Mouse (Mus musculus) adrenal gland, postnatal 14 days (tissue): ENCODE data around the gene Prkd2. TPM values are rescaled to one million over a fixed set of nuclear protein-coding genes. Genes with fewer than 3 reads are reported as not detected.

ENCODE experiments used
- DNase-seq: peaks from one replicate; pipeline ENCODE4 v3.0.0; 2021; ENCODE audit warnings: mixed read lengths
- total RNA-seq: library from RNA; stranded (reverse); gene quantifications from 2 replicates; pipeline ENCODE4 v1.2.3, GENCODE M21; 2021

The Prkd2 gene
- total RNA-seq, 1 experiment from 2014 or later, result 25.0 TPM

DNA sequence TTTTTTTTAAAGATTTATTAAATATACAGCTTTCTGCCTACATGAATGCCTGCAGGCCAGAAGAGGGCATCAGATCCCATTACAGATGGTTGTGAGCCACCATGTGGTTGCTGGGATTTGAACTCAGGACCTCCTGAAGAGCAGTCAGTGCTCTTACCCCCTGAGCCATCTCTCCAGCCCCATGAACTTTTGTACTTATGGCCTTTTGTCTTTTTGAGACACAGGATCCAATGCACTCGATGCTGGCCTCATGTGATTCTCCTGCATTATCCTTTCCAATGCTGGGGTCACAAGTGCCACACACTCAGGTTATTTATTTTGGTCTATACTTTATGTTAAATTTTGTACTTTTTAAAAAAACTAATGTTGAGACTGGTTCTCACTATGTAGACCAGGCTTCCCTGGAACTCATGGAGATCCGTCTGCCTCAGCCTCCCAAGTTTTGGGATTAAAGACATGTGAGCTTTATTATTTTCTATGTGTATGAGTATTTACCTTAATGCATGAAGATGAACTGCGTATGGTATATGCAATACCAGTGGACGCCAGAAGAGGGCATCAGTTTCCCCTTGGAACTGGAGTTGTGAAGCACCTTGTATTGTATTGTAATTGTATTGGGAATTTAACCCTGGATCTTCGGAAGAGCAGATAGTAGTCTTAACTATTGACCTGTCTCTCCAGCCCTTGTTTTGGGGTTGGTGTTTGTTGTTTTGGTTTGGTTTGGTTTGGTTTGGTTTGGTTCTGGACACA, 17.4 kb downstream of the Prkd2 start:
- peak; percentile 57 for DNase-seq

DNA sequence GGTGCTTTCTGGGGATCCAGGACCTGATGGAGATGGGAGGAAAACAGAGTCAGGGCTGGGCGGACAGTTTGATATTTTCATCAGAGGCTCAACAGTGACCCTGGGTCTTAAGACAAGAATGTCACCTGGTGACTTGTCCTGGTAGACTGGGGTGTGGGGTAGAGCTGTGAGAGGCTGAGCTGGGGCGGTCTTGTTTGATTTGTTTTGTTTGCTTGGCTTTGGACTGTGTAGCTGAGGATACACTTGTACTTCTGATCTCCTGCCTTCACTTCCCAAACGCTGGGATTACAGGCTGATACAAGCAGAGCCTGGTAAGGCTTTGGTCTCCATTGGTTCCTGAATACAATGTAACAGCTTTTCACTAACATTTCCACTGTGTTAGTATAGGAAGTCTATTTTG, 24.8 kb downstream of the Prkd2 start:
- no peak for DNase-seq

DNA sequence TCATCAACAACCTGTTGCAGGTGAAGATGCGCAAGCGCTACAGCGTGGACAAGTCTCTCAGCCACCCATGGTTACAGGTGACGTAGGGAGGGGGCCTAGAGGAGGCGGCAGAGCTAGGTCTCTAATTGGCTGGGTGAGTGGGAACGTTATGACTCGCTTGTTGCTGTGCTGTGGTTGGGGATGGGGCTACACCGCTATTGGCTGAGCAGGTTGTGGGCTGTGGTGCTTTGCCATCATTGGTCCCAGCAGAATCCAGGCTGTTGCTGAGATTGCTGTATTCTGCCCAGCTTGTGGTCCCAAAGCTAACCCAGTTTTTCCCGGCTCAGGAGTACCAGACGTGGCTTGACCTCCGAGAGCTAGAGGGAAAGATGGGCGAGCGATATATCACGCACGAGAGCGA, 26.8 kb downstream of the Prkd2 start:
- DNase-seq, result peak; percentile 80

DNA sequence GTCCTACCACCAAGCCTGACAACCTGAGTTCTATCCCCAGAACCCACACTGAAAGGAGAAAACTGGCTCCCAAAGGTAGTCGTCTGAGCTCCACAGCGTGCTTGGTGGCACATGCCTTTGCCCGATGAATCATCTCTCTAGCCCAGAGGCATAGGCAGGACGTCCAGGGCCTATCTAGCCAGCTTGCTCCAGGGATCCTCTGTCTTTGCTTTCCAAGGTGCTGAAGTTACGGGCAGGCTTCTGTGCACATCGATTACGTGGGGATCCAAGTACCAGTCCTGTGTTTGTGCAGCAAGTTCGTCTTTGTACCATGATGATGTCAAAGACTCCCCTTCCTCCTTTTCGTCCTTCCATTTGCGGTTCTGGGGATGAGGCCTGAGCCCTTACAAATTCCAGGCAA, 28.9 kb downstream of the Prkd2 start:
- no peak for DNase-seq

DNA sequence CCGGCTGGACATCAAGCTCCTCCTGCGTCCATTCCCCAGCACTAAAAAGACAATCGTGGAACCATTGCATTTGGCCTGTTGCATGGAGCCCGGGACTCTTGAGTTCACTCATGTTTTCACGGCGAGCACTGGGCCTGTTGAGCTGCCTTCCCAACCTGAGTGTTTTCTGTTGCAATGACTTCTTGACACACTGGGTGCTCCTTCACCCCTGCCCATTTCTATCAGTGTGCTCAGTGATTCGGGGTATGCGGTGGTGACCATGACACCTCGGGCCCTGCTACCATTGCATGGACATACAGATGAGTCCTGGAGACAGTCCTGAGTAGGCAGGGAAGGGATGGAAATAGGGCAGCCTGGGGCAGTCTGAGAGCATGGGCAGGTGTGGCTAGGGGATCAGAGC, 29.8 kb downstream of the Prkd2 start:
- no peak for DNase-seq

DNA sequence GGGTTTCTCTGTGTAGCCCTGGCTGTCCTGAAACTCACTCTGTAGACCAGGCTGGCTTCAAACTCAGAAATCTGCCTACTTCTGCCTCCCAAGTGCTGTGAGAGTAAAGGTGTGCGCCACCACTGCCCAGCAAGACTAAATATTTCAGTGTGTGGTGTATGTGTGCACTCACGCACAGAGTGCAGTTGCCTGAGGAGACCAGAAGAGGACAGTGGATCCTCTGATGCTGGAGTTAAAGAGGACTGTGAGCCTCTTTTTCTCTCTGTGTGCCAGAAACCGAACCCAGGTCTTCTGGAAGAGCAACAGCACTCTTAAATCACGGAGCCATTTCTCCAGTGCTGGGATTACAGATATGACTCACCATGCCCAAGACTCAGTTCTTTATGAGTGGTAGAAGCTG, 30.7 kb downstream of the Prkd2 start:
- DNase-seq, result no peak

DNA sequence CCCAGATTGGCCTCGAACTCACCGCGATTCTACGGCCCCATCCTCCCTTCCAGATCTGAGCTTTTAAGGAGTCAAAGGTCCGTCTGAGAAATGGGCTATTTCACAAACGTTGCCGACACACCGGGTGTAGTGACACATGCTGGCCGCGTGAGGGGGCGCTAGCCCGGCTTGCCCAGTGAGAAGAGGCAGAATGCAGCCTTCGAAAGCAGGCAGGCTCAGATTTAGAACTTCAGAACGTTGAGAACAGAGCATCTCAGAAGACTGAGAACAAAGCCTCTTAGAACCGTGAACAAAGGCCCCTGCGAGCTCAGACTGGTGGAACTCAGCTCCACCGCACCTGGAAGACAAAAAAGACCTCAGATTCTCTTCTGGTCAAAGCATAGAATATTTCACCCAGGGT, 31.5 kb downstream of the Prkd2 start:
- DNase-seq, result peak; percentile 88

DNA sequence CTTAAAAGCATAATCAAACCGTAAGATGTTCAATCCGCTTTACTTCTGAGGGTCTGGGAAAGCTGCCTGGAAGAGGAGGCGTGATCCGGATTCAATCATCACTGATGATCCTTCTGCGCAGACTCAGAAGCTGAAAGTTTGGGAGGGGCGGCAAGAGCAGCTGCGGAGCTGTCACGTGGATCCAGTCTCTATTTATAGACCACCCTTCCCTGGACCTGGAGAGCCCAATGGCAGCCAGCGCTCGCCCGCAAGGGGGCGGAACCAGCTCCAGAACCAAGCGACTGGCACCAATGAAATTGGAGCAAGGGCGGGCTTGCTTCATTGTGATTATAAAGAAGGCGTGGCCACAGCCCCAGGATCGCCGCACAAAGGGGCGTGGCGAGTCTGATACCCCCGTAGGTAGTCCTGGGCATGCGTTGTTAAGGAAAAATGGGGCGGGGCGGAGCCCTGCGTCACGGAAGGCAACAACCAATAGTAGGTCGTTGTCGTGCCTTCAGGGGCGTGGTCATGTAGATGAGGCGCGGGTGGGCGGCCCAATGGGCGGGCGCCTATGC, 32.1 kb downstream of the Prkd2 start:
- DNase-seq, result peak; percentile 99

DNA sequence AGATGAGACGGTGACA, 32.4 kb downstream of the Prkd2 start, which contains the start of gene Dact3:
TSS of gene Dact3 (plus strand) at position 8 of the 16 bp plus-strand sequence.
- DNase-seq, result no peak

DNA sequence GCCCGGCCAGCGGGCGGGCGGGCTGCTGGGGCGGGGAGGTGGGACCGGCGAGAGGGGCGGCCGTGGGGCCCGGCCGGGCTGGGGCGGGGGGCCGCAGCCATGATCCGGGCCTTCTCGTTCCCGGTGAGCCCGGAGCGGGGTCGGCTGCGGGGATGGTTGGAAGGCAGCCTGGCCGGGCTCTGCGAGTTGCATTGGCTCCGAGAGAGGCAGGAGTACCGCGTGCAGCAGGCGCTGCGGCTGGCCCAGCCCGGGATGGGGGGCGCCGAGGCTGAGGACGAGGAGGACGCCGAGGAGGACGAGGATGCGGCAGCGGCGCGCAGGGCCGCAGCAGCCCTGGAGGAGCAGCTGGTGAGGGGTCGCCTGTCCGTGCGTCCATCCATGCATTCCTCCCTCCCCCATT, 32.6 kb downstream of the Prkd2 start:
- no peak for DNase-seq

DNA sequence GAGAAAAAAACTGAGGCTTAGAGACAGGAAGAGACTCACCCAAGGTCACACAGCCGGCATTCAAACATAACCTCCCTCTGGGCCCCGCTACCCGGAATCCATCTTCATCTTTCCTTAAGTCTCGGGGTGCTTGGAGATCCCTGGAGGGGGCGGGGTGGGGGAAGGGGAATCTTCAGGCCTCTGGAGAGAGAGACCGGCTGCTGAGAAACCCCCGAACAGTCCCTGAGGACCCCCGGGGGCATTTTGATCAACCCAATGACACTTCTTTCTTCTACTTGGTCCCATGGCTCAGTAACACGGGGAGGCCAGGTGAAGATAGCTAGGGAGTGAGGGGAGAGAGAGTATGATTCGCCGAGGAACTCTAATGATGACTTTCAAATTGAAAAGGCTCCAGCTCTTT, 33.3 kb downstream of the Prkd2 start:
- DNase-seq, result no peak

DNA sequence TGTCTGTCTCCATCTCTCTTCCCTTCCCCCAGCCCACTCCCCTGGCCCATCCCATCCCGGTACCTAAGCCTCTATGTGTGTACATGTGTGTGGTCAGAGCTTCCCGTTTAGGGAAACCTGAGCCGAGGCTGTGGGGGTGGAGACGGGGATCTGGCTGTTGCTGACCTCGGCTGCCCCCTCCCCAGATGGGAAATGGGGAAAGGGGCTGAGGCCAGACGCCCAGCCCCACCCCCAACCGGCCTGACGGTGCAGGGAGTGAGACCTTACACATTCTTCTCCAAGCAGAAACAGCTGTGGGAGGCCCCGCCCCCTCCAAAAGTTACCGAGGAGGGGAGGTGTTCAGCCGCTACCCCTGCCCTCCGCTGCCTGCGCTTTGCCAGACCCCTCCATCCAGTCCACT, 33.9 kb downstream of the Prkd2 start:
- DNase-seq, result peak; percentile 35

DNA sequence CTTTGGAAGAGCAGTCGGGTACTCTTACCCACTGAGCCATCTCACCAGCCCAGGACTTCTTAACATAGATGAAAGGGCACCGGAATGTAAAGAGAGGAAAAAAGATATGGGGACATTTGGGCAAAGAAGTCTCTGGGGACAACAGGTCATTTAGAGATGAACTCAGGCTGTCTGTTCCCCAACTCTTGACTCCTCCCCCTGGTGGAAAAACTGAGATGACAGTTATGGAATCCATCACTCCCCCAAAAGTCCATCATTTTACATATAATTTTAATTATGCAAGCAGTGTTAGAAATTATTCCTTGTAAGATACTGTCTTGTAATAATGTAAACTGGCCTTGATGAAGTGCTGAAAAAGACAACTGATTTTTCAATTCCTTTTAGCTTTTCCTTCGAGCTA, 35.0 kb downstream of the Prkd2 start:
- no peak for DNase-seq

DNA sequence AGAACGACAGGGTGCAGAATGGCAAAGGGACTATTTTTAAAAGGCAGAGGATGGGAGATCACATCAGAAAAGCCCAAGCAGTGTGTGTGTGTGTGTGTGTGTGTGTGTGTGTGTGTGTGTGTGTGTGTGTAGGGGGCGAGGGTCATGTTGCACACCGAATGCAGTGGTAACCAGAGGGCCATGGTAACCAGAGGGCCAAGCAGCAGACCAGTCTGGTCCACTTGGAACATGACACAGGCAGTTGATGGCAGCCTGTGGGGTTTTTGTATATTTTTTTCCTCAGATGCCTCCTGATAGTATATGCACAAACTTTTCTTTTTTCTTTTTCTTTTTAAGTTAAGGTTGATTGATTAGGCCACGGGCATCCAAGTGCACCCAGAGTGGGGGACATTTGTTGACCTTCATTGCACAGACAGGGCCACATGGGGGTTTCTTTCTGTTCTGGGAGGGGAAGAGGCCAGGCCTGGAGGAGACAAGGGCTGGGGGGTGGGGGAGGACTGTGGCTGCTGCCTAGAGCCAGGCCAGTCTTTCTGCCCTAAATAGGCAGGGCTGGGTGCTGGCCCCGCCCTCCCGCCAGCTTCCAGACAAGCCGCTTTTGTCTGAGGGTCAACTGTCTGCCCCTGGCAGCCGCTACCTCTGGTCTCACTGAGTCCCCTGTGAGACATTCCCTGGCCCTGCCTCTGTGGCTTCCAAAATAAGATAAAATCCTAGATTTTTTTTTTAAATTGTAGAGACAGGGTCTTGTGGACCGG, 37.3 kb downstream of the Prkd2 start:
- no peak for DNase-seq

DNA sequence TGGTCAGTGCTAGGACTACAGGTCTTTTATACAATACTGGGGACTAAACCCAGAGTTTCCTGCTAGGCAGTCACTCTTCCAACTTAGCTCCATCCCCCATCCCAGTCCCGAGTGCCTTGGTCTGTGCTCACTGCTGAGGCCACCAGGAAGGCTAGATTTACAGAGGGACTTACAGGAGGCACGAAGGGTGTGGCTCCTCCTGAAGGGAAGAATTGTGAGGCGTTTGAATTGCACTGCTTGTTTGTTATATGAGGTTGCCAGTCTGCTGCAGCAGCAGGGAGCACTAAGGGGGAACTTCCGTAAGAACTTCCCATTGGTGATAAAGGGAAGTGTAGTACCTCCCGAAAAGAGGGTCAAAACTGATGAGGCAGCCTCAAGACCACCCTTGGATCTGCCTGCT, 37.9 kb downstream of the Prkd2 start:
- DNase-seq, result no peak

DNA sequence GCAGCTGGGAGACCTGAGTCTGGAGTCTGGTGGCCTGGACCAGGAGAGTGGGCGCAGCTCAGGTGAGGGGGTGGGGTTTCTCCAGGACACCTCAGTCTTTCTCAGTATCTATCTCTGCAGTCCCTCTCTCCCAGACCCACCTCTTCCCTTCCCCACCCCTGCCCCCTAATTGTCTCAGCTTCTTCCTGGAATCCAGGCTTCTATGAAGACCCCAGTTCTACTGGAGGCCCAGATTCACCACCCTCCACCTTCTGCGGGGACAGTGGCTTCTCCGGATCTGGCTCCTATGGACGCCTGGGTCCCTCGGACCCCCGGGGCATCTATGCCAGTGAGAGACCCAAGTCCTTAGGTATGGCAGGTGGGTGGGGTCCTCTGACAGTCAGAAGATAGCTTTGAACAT, 40.5 kb downstream of the Prkd2 start:
- no peak for DNase-seq

DNA sequence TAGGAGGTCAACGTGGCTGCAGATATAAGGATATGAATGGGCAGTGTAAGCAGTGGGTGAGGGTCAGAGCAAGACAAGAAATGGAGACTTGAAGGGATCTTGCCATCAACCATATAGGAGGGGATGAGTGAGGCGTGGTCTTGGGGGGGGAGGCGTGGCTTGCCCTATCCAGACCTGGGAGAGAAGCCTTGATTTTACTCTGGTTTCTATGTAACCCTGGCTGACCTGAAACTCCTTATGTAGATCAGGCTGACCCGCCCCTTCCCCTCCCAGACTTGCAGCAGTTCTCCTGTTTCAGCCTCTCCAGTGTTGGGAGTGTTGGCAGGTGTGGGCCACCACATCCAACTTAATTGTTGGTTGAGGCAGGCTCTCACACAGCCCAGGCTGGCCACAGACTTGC, 41.6 kb downstream of the Prkd2 start:
- no peak for DNase-seq

DNA sequence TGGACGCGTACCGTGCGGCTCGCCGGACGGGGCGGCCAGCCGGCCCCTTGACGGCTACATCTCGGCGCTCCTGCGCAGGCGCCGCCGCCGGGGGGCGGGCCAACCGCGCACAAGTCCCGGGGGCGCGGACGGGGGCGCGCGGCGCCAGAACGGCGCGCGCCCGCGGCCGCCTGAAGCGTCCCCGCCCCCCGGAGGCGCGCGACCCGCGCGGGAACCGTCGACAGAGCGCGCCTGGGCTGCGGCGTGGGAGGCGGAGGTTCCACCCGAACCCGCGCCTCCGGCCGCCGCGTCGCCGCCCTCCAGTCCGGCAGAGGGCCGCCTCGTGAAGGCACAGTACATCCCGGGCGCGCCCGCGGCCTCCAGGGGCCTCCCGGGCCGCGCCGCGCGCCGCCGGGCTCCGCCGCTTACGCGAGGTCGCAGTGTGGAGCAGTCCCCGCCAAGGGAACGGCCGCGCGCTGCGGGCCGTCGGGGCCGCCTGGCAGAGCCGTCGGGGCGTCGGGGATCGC, 42.6 kb downstream of the Prkd2 start:
- no peak for DNase-seq

DNA sequence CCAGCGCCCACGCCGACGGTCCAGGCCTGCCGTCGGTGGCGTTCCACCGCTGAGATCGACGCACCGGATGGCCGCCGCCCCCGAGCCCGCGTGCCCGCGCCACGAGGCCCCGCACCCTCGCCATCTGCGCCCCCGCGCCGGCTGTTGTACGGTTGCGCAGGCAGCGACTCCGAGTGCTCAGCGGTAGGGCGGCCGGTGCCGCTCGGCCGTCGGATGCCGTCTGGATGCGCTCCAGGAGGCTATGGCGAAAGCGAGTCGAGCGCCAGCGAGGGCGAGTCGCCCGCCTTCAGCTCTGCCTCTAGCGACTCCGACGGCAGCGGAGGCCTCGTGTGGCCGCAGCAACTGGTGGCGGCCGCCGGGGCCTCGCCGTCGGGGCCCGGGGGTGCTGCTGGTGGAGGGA, 43.2 kb downstream of the Prkd2 start:
- no peak for DNase-seq

DNA sequence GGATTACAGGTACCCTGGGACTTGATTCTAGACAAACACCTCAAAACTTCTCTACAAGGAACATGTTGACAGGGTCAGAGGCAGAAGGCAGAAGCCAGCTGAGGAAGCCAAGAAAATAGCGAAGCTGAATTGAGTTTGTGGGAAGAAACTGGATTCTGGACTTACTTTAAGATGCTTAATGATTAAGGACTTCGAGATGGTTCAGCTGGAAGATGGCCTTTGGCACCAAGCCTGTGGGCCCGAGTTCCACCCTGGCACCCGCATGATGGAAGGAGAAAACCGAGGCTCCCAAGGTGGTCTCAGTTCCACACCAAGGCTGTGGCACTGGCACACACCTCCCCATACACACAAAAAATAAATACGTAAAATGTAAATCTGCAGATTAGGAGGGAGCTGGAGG, 47.8 kb downstream of the Prkd2 start:
- DNase-seq, result no peak

DNA sequence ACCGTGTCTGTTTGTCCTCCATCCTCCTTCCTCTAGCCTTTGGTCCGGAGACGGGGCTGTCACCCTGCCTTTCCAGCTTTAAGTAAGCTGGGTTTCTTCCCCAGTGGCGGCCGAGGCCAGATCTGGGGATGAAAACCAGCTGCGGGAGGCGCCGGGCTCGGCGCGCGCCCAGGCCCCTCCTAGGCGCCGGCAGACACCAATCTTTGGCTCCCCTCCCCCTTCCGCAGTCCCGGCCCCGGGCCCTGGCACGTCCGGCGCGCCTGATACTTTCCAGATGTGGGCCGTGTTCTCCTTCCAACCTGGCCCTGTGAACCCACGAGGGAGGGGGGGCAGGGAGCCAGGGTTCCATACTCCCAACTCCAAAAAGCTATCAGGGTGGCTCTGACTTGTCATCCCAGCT, 48.2 kb downstream of the Prkd2 start:
- DNase-seq, result peak; percentile 72

DNA sequence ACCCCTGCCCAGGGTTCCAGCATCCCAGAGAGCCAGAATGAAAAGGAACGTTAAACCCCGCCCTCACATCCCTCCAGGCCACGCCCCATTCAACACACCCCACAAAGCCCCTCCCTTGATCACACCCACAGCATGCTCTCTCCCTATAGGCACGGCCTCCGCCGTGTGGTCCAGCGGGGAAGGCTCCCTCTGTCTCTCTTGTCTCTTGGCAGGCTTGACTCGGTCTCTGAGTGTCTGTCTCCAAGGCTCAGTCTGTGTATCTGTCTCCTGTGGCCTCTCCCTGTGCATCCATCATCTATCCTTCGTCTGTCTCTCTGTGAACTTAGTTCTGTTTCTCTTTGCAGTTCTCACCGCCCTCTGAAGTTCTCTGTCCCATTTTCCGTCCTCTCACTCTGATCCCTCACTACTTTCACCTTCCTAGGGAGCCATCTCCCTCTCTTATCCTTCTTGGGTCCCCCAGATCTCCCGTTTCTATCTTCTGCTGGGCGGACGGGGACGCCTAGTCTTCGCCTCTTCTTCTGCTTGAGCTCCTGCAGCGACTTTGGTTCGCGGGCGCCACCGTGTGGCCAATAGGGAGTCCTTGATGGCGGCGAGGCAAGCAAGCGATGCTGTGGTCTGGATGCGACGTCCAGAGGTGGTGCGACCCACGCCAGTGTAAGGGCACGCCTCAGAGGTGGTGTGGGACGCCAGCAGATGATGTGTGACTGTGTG, 49.1 kb downstream of the Prkd2 start, which contains the start of gene Gng8:
TSS of gene Gng8 (plus strand) at position 146 of the 711 bp plus-strand sequence.
- DNase-seq, result peak; percentile 91

DNA sequence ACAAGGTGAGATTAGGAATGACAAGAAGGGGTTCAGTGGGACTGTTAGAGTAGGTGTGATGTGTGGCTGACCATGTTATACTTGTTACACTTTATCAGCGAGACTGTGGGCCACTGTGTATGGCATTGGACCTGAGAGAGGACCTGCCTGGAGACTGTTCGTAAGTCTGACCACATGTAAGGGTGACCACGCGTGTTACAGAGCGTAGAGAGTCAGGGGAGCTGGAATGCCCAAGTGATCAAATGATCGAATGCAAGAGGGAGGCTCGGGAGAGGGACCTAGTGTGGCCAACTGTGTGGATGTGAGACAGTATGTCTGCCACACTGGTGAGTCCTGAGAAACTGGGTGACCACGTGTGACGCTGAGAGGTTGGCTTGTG, 49.6 kb downstream of the Prkd2 start:
- no peak for DNase-seq

DNA sequence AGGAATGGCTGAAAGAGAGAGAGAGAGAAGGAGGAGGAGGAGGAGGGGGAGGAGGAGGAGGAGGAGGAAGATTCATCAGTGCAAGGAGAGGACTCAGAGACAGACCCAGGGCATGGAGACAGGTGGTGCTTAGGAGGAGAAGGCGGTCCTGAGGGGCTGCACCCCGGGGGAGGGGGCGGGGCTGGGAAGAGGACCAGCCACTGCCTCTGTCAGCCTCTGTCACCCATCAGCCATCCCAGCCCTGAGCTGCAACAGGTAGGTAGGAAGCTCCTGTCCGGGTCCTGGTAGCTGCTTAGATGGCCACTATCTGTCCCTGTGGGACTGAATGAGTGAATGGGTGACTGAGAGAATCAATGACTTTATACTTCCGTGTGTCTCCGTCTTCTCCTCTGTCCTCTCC, 50.9 kb downstream of the Prkd2 start:
- DNase-seq, result no peak
